Mouse (Mus musculus) embryo, embryonic 9.5 days (tissue): ENCODE measurements at regions not wholly inside any gene's neighbourhood (a gene's known extent, or its start where the extent isn't known, plus 50 kb on each side); places are given as distances from the start of the nearest gene placed in this dataset.
"Not testable (repeated sequence)": the region's sequence is repeated elsewhere in the genome, so short reads cannot be mapped to it uniquely, and the experiment has no call there.

Experiments
- DNase-seq: peaks from one replicate; pipeline ENCODE4 v3.0.0-alpha.2; 2017; ENCODE audit errors: extremely low spot score

GRCm38 (mm10) chr2:117450172-117450865, 107.5 kb upstream of the Rasgrp1 start:
- peak; percentile 9 for DNase-seq

- no peak for DNase-seq
Observed at GRCm38 (mm10) chr2:117451818-117452217, 109.0 kb upstream of the Rasgrp1 start.

GRCm38 (mm10) chr2:117455021-117455739, 112.4 kb upstream of the Rasgrp1 start:
- no peak for DNase-seq

GRCm38 (mm10) chr2:117455740-117456455, 113.1 kb upstream of the Rasgrp1 start:
- no peak for DNase-seq

GRCm38 (mm10) chr2:117456456-117457020, 113.7 kb upstream of the Rasgrp1 start:
- DNase-seq = no peak

GRCm38 (mm10) chr2:117461541-117462290, 118.9 kb upstream of the Rasgrp1 start:
- no peak for DNase-seq

GRCm38 (mm10) chr2:117474885-117475542, 132.2 kb upstream of the Rasgrp1 start:
- DNase-seq = no peak

- DNase-seq = peak; percentile 11
Observed at GRCm38 (mm10) chr2:117475561-117475960, 132.8 kb upstream of the Rasgrp1 start.

GRCm38 (mm10) chr2:117477503-117477902, 134.7 kb upstream of the Rasgrp1 start:
- DNase-seq = not testable (repeated sequence)

GRCm38 (mm10) chr2:117479244-117480009, 136.6 kb upstream of the Rasgrp1 start:
- not testable (repeated sequence) for DNase-seq

- no peak for DNase-seq
Observed at GRCm38 (mm10) chr2:117486447-117486846, 143.6 kb upstream of the Rasgrp1 start.

GRCm38 (mm10) chr2:117498565-117498964, 155.8 kb upstream of the Rasgrp1 start:
- no peak for DNase-seq

GRCm38 (mm10) chr2:117502611-117503010, 159.8 kb upstream of the Rasgrp1 start:
- no peak for DNase-seq

GRCm38 (mm10) chr2:117511737-117512136, 168.9 kb upstream of the Rasgrp1 start:
- DNase-seq = no peak

GRCm38 (mm10) chr2:117512551-117512950, 169.8 kb upstream of the Rasgrp1 start:
- no peak for DNase-seq

- no peak for DNase-seq
Observed at GRCm38 (mm10) chr2:117524437-117524836, 181.6 kb upstream of the Rasgrp1 start.

- DNase-seq = no peak
Observed at GRCm38 (mm10) chr2:117538865-117539264, 196.1 kb upstream of the Rasgrp1 start.

GRCm38 (mm10) chr2:117539285-117539684, 196.5 kb upstream of the Rasgrp1 start:
- DNase-seq = no peak

GRCm38 (mm10) chr2:117541471-117541870, 198.7 kb upstream of the Rasgrp1 start:
- peak; percentile 74 for DNase-seq

- no peak for DNase-seq
Observed at GRCm38 (mm10) chr2:117542298-117542697, 199.5 kb upstream of the Rasgrp1 start.
